Mouse (Mus musculus) regulatory T cell (primary cell): ENCODE data around the gene 2510009E07Rik.

Source experiments
- in situ Hi-C: fragments of 300-600 bp; cut with MboI, MseI; formaldehyde crosslinking; loops from one replicate; pipeline ENCODE4 v1.15.1; 2025; ENCODE audit warnings: high pct_unique_total_duplicates

The 2510009E07Rik gene

GRCm38 (mm10) chr16:21694463-21695241 is at the start of gene 2510009E07Rik:
Gene 2510009E07Rik (minus strand): TSS chr16:21694665.
- in situ Hi-C loops = no loop called here

DNA sequence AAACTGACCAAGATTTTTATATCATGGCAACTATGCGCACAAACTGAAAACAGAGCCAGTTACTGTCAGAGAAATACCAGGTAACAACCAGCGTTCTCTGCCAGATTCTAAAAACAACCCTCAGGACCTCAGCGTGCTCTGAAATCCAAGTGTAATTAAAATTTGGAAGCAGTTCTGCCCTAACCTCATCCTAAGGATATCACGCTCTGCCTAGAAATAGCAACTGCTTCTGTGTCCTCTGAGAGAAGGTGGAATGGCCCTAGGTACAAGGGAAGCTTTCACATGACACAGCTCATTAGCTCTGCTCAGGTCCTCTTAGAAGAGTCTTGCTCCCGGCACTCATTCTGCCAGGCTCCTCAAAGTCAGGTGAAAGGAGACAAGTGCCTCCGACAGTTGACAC is 48.9 kb upstream of the 2510009E07Rik start:
- in situ Hi-C loops = no loop called here

GRCm38 (mm10) chr16:21742898-21743297 is 48.4 kb upstream of the 2510009E07Rik start:
- in situ Hi-C loops = no loop called here

DNA sequence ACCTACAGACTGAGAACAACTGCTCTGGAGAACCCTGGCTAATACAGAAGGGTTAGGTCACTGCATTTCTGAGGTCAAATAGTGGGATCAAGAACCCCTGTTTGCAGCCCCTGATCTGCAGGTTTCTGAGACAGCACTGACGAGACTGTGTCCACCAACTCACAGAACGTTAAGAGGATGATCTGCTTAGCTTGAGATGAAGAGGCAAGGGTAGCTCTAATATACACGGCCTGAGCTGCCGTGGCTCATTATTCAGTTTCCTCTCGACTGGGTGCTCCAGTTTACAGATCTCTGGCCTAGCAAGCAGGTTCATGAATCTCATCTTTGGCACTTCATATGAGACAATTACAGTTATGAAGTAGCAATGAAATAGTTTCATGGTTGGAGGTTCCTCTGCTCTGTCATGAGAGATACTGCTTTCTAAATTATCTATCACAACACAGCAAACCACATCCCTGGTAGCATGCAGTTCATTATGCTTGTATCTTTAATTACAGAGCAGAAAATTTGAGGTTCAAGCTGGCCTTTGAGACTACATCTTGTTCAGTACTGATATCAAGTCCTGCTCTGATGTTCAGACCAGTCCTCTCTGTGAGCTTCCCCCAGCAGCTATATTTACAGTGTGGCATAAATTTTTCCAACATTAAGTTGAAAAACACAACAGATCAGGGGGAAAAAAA is 47.9 kb upstream of the 2510009E07Rik start:
- in situ Hi-C loops = no loop called here

DNA sequence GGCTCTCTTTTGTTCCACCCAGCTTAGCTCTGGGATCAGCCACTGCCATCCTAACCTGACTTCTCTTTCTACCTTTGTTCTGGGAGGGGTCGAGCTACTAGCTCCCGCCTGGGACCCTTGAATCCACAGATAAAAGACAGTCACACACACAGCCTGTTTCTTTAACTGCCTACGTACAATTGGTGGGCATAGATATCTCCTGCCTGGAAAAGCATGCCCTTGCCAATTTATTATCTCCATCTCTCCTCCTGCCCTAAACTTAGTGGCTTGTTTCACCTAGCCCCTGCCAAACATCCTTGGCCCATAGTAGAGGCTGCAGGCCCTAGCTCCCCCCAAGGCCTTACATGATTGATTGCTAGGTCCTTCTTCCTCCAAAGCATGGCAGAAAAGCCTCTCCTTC is 47.1 kb upstream of the 2510009E07Rik start:
- in situ Hi-C loops = no loop called here

DNA sequence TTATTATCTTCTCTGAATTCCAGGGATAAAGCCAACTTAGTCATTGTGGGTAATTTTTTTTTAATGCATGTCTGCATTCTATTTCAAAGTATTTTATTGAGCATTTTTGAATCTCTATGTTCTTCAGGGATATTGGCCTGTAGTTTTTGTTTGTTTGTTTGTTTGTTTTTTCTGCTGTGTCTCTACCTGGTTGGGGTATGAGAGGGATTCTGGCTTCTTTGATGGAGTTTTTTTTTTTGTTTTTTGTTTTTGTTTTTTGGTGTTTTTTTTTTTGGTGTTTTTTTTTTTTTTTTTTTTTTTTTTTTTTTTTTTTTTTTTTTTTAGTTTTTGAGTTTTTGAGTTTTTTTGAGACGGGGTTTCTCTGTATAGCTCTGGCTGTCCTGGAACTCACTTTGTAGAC is 41.2 kb upstream of the 2510009E07Rik start:
- in situ Hi-C loops = loop anchor here (10.0 kb wide), 1 partner anchor 121 kb away; no protein-coding TSS in a partner anchor

- in situ Hi-C loops = loop anchor here (5.0 kb wide), 1 partner anchor 236 kb away; no protein-coding TSS in a partner anchor
Observed at GRCm38 (mm10) chr16:21727897-21728364, 33.5 kb upstream of the 2510009E07Rik start.

DNA sequence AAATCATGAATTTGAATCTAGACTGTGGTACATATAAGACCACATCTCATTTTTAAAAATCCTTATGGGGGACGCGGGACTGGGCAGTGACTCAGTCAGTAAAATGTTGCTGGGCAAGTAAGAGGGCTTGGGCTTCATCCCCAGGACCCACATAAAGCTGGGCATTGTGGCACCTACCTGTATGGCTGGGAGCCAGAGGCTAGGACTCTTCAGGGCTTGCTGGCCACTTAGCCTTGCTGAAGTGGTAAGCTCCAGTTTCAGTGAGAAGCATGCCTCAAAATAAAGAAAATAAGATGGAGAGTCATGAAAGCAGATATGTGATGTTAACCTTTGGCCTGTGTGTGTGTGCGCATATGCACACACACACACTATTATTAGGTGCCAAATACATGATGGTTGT is 33.0 kb upstream of the 2510009E07Rik start:
- in situ Hi-C loops = loop anchor here (5.0 kb wide), 1 partner anchor 235 kb away; no protein-coding TSS in a partner anchor

DNA sequence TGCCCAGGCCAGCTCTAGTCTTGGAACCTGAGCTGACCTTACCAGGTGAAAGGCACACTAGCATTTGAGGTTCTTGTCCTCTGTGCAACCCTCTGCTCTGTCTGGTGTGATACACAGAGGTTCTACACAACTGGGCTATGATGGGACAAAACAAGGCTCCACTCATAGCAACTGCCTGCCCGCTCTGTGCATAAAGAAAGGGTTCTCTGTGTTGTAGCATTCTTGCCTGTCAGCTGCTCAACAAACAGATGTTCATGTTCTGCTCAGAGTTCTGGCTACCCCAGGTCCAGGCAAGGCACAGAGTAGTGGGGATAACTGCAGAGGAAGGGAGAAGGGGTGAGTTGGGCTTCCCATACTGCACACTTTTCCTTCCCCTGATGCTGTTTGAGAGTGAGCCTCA is 29.8 kb upstream of the 2510009E07Rik start:
- in situ Hi-C loops = no loop called here

DNA sequence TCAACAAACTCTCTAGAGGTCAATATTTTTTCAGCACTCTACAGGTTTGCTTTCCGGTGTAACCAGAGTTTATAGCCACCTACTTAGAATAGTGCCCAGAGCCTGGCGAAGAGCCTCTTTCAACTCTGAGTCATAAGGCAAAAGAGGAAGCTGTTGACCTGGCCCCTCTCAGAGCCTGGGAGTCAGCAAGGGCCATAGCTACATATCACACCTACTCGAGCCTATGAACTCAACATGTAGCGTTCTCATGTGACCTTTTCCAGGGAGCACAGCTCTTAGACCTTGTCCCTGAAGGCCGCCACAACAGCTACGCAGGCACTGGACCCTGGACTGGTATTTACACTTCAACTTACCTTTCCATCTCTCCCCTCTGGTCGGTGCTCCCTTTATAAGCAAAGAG is 25.3 kb upstream of the 2510009E07Rik start:
- in situ Hi-C loops = no loop called here

GRCm38 (mm10) chr16:21714516-21714915 is 20.1 kb upstream of the 2510009E07Rik start:
- in situ Hi-C loops = no loop called here

DNA sequence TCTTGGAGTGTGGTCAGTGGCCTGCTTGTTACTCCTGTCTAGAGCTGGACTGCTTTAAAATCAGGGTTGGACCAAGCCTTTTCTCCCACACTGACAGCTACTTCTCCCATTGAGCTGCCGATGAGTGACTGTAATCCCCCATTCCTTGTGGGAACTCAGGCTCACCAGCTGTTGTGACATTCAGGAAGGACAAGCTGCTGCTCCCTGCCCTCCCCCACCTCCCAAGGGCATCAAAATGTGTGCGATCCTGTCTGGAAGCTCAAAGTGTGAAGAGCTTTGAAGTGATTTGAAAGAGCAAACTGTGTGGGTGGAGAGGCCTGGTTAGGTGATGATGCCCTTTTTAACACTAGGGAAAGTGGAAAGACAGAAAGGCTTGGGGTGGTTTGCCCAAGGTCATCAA is 15.9 kb upstream of the 2510009E07Rik start:
- in situ Hi-C loops = no loop called here

GRCm38 (mm10) chr16:21704691-21705090 is 10.2 kb upstream of the 2510009E07Rik start:
- in situ Hi-C loops = loop anchor here (5.0 kb wide), 1 partner anchor 87 kb away; no protein-coding TSS in a partner anchor

GRCm38 (mm10) chr16:21702314-21702690 is 7.8 kb upstream of the 2510009E07Rik start:
- in situ Hi-C loops = loop anchor here (5.0 kb wide), 1 partner anchor 85 kb away; no protein-coding TSS in a partner anchor

DNA sequence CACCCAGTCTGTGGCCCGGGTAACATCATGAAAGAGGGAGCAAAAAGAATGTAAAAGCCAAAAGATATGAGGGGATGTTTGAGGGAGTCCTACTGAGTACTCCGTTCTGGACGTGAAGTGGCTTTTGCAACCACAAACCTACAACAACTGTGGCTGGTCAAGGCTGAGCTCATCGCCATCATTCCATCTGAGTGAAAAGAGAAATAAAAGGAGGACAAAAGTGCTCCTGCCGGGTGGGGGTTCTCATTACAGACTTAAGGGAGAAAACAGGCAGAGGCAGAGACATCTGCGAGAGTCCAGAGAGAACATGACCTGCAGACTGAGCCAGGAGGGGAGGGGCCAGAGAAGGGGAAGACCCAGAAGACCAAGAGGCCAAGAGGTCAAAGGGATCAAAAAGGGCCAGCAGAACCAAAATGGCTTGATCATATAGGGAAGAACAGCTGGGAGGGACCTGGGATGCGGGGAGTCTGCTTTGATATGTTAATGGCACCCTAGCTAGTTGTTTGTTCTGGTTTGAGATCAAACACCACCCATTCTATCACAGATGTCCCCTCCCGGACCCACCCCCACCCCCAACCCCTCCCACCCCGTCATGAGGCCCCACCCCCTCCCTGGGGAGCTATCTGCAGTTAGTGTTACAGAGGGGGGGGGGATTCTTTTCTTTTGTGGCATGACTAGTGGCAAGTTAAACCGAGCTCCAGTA is 7.3 kb upstream of the 2510009E07Rik start:
- in situ Hi-C loops = loop anchor here (5.0 kb wide), 1 partner anchor 84 kb away; no protein-coding TSS in a partner anchor

DNA sequence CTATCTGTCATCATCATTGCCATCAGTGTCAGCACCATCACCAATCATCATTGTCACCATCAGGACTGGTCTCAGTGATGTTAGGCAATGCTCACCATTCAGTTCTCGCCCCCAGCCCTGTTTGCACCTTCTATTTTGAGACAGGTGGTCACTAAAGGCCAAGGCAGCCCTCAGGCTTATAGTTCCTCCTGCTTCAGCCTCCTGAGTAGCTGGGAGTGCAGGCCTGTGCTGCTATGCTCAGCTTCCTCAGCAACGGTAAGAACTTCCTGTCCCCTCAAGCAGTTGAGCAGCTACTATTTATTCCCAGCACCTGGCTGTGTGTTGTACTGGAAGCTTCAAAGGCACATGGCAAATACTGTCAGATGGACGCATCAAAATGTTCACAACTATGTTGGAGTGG is 3.7 kb upstream of the 2510009E07Rik start:
- in situ Hi-C loops = no loop called here

DNA sequence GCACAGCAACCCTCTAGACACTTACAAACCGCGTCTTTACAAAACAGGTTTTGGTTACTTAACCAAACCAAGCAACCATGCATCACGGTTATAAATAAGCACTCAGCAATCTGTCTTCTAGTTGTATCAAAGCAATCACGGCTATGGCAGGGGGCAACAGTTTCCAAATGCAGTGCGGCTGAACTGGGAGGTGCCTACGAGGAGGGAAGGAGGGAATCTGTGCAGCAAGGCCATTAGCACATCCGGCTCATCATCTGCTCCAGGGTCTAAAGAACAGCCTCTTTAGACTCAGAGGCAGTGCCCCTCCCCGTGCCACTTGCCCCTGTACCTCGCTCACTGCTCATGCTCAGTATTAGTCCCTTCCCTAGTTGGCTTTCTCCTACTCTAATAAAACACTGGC is 2.5 kb upstream of the 2510009E07Rik start:
- in situ Hi-C loops = no loop called here

DNA sequence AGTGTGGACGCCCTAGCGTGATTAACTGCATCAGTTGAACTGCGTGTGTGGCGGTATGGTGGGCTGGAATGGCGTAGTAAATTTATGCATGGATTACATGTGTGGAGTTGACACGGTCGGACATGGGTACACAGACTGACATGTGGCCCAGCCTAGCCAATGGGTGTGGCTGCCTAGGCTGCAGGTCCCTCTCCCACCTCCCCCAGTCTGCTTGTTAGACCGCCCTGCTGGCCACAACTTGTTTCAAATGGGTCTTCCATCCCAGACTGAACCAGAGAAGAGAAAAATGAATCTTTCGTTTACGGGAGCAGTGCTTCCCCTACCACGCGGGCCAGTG is 745 bp upstream of the 2510009E07Rik start:
- in situ Hi-C loops = no loop called here

DNA sequence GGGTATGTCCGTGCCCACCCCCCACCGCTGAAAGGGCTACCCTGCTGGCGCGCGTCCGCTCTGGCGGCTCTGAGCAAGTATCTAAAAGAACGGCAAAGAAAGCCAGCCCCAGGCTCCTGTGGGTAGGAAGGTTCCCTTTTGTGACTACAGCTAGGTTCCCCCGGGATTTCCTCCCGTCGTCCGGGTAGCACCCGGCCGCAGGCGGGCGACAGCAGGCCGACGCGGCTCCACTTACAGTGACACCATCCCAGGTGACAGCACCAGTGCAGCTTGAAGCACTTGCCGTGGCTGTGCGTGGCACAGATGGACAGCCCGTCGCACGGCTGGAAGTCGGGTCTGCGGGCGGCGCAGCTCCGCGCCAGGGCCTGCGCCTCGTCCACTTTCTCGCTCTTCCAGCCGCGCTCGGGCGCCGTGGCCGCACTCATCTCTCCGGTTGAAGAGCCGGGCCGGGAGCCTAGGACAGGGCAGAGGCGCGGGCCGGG is 443 bp downstream of the 2510009E07Rik start:
- in situ Hi-C loops = no loop called here

- in situ Hi-C loops = no loop called here
Observed at GRCm38 (mm10) chr16:21690216-21690755, 4.2 kb downstream of the 2510009E07Rik start.

GRCm38 (mm10) chr16:21689141-21689540 is 5.3 kb downstream of the 2510009E07Rik start:
- in situ Hi-C loops = no loop called here

DNA sequence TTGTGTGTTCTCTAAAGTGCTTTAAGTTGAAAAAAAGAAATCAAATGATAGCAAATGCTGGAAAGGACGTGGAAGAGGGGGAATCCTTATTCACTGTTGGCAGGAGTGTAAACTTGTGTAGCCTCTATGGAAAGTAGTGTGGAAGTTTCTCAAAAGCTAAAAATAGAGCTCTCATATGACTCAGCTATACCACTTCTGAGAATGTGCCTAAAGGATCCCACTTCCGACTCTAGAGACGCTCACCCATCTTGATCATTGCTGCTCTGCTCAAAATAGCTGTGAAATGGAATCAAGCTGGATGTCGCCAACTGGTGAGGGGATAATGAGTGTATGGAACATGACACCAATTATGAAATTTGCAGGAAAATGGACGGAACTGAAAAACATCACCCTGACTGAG is 7.1 kb downstream of the 2510009E07Rik start:
- in situ Hi-C loops = no loop called here
